Mouse (Mus musculus): ENCODE results near the gene Pradc1.

GRCm38 (mm10) chr6:85423836-85424379 is 27.9 kb downstream of the Pradc1 start, which contains the start of gene Noto:
- TF ChIP-seq CTCF (IDR thresholded peaks at IDR 0.05; ENCODE audit: insufficient read depth, low read depth, low read length) (no peak), POLR2A (IDR thresholded peaks at IDR 0.05; ENCODE audit: insufficient read depth, low read depth, low read length) (no peak)

Data from olfactory bulb, adult 2 months (tissue).